Mouse (Mus musculus) MEL (cell line): Measurements from ENCODE around the gene Fam53b. TPM values are rescaled to one million over a fixed set of nuclear protein-coding genes. Genes with fewer than 3 reads are reported as not detected.

Experiments used
- DNase-seq: peaks from one replicate; pipeline ENCODE4 v3.0.0; 2011; ENCODE audit warnings: low read depth, low spot score
- H3K27ac ChIP-seq: 2 replicates; pipeline ENCODE4 v1.5.1; 2012; ENCODE audit warnings: low read depth, mild to moderate bottlenecking, control low read depth, low read length, moderate library complexity; ENCODE audit not compliant: control insufficient read depth
- H3K27me3 ChIP-seq, 2 experiments: fragments of 150-350 bp in 1 of 2; sonication (generic) in 1 of 2; 2 replicates each; pipeline ENCODE4 v1.6.1; 2012; ENCODE audit warnings: low read length in 2 of 2, mild to moderate bottlenecking in 2 of 2, improper control_type of control experiment in 1 of 2, moderate library complexity in 1 of 2; ENCODE audit not compliant: insufficient read depth in 2 of 2, control insufficient read depth in 1 of 2
- H3K36me3 ChIP-seq, 2 experiments: 2 replicates each; pipeline ENCODE4 v1.6.1; 2012 to 2014; ENCODE audit warnings: low read length in 2 of 2, improper control_type of control experiment in 1 of 2, inconsistent platforms in 1 of 2, mild to moderate bottlenecking in 1 of 2; ENCODE audit not compliant: insufficient read depth in 2 of 2, control insufficient read depth in 1 of 2
- H3K4me1 ChIP-seq, 2 experiments: fragments of 150-350 bp in 1 of 2; sonication (generic) in 1 of 2; 2 replicates each; pipeline ENCODE4 v1.6.1; 2012; ENCODE audit warnings: low read length in 2 of 2, improper control_type of control experiment in 1 of 2, mild to moderate bottlenecking in 1 of 2; ENCODE audit not compliant: insufficient read depth in 2 of 2, control insufficient read depth in 1 of 2
- H3K4me3 ChIP-seq, 2 experiments: fragments of 150-350 bp in 1 of 2; sonication (generic) in 1 of 2; 2 replicates each; pipeline ENCODE4 v1.5.1; 2012; ENCODE audit warnings: low read depth in 2 of 2, low read length in 2 of 2, mild to moderate bottlenecking in 2 of 2, moderate library complexity in 2 of 2, control low read depth in 1 of 2, improper control_type of control experiment in 1 of 2; ENCODE audit not compliant: control insufficient read depth in 1 of 2, insufficient read depth in 1 of 2
- H3K79me2 ChIP-seq: 2 replicates; pipeline ENCODE4 v1.6.1; 2012; ENCODE audit warnings: mild to moderate bottlenecking, low read length, moderate library complexity; ENCODE audit not compliant: control insufficient read depth, poor library complexity, insufficient read depth
- H3K9ac ChIP-seq: 2 replicates; pipeline ENCODE4 v1.6.1; 2012; ENCODE audit warnings: low read depth, mild to moderate bottlenecking, control low read depth, low read length, moderate library complexity; ENCODE audit not compliant: control insufficient read depth, poor library complexity, severe bottlenecking
- H3K9me3 ChIP-seq: fragments of 150-350 bp; sonication (generic); replicated peaks from 2 replicates; pipeline ENCODE4 v1.6.1; 2012; ENCODE audit warnings: mild to moderate bottlenecking, low read length, improper control_type of control experiment, moderate library complexity; ENCODE audit not compliant: insufficient read depth
- BHLHE40 ChIP-seq: IDR thresholded peaks from 2 replicates; pipeline ENCODE4 v1.6.1; 2012; ENCODE audit warnings: low read depth, mild to moderate bottlenecking, inconsistent platforms, low read length, improper control_type of control experiment, borderline replicate concordance
- CTCF ChIP-seq, 3 experiments: IDR thresholded peaks in 2 of 3; conservative IDR thresholded peaks in 1 of 3; 2 replicates each; pipeline ENCODE4 v1.5.1; 2011 to 2012; ENCODE audit warnings: low read length in 3 of 3, low read depth in 2 of 3, mild to moderate bottlenecking in 2 of 3, improper control_type of control experiment in 1 of 3, inconsistent platforms in 1 of 3, mixed read lengths in 1 of 3, moderate library complexity in 1 of 3; ENCODE audit not compliant: control insufficient read depth in 1 of 3, insufficient read depth in 1 of 3, poor library complexity in 1 of 3, severe bottlenecking in 1 of 3
- E2F4 ChIP-seq: IDR thresholded peaks from 2 replicates; pipeline ENCODE4 v1.6.1; 2011; ENCODE audit warnings: low read depth, low read length, improper control_type of control experiment, borderline replicate concordance
- ELF1 ChIP-seq: IDR thresholded peaks from 2 replicates; pipeline ENCODE4 v1.6.1; 2014; ENCODE audit warnings: low read depth, mild to moderate bottlenecking, inconsistent platforms, low read length, improper control_type of control experiment, moderate library complexity
- ETS1 ChIP-seq: IDR thresholded peaks from 2 replicates; pipeline ENCODE4 v1.6.1; 2012; ENCODE audit warnings: low read depth, mild to moderate bottlenecking, inconsistent platforms, low read length, improper control_type of control experiment, moderate library complexity
- GATA1 ChIP-seq: IDR thresholded peaks from 2 replicates; pipeline ENCODE4 v1.6.1; 2011; ENCODE audit warnings: low read depth, low read length, improper control_type of control experiment
- HCFC1 ChIP-seq: IDR thresholded peaks from 2 replicates; pipeline ENCODE4 v1.6.1; 2012; ENCODE audit warnings: low read depth, mild to moderate bottlenecking, inconsistent platforms, low read length, improper control_type of control experiment, moderate library complexity
- JUND ChIP-seq: IDR thresholded peaks from 2 replicates; pipeline ENCODE4 v1.6.1; 2011; ENCODE audit warnings: low read depth, mild to moderate bottlenecking, improper control_type of control experiment, low read length
- MEF2A ChIP-seq: IDR thresholded peaks from 2 replicates; pipeline ENCODE4 v1.6.1; 2014; ENCODE audit warnings: low read depth, mild to moderate bottlenecking, inconsistent platforms, low read length, improper control_type of control experiment; ENCODE audit not compliant: poor library complexity, insufficient replicate concordance, severe bottlenecking; ENCODE audit errors: extremely low read depth
- MXI1 ChIP-seq: IDR thresholded peaks from 2 replicates; pipeline ENCODE4 v1.6.1; 2011; ENCODE audit warnings: mild to moderate bottlenecking, low read depth, low read length, improper control_type of control experiment
- MYB ChIP-seq: IDR thresholded peaks from 2 replicates; pipeline ENCODE4 v1.6.1; 2011; ENCODE audit warnings: mild to moderate bottlenecking, low read depth, low read length, improper control_type of control experiment
- MYC ChIP-seq: IDR thresholded peaks from 2 replicates; pipeline ENCODE4 v1.6.1; 2011; ENCODE audit warnings: low read depth, mild to moderate bottlenecking, low read length, improper control_type of control experiment, moderate library complexity
- NELFE ChIP-seq: IDR thresholded peaks from 2 replicates; pipeline ENCODE4 v1.6.1; 2011; ENCODE audit warnings: low read depth, low read length, improper control_type of control experiment
- NRF1 ChIP-seq: IDR thresholded peaks from 2 replicates; pipeline ENCODE4 v1.6.1; 2014; ENCODE audit warnings: low read depth, mild to moderate bottlenecking, inconsistent platforms, low read length, improper control_type of control experiment, moderate library complexity; ENCODE audit not compliant: poor library complexity, insufficient read depth, severe bottlenecking
- POLR2A ChIP-seq, 2 experiments: IDR thresholded peaks; 2 replicates each; pipeline ENCODE4 v1.6.1; 2011 to 2012; ENCODE audit warnings: low read length in 2 of 2, mild to moderate bottlenecking in 2 of 2, control low read depth in 1 of 2, improper control_type of control experiment in 1 of 2, low read depth in 1 of 2, moderate library complexity in 1 of 2; ENCODE audit not compliant: control insufficient read depth in 1 of 2, insufficient read depth in 1 of 2, poor library complexity in 1 of 2
- POLR2AphosphoS2 ChIP-seq: IDR thresholded peaks from 2 replicates; pipeline ENCODE4 v1.6.1; 2011; ENCODE audit warnings: low read length, improper control_type of control experiment
- POLR2AphosphoS5 ChIP-seq: IDR thresholded peaks from 2 replicates; pipeline ENCODE4 v1.6.1; 2012; ENCODE audit warnings: low read depth, borderline replicate concordance, mild to moderate bottlenecking, inconsistent platforms, low read length, moderate library complexity, mixed read lengths
- RAD21 ChIP-seq: IDR thresholded peaks from 2 replicates; pipeline ENCODE4 v1.6.1; 2011; ENCODE audit warnings: mild to moderate bottlenecking, low read depth, low read length, improper control_type of control experiment
- SIN3A ChIP-seq: IDR thresholded peaks from 2 replicates; pipeline ENCODE4 v1.6.1; 2012; ENCODE audit warnings: low read length, improper control_type of control experiment, inconsistent platforms
- UBTF ChIP-seq: IDR thresholded peaks from 2 replicates; pipeline ENCODE4 v1.6.1; 2012; ENCODE audit warnings: low read depth, mild to moderate bottlenecking, inconsistent platforms, low read length, improper control_type of control experiment, moderate library complexity, borderline replicate concordance; ENCODE audit not compliant: insufficient read depth
- USF1 ChIP-seq: IDR thresholded peaks from 2 replicates; pipeline ENCODE4 v1.6.1; 2014; ENCODE audit warnings: low read depth, mild to moderate bottlenecking, inconsistent platforms, low read length, improper control_type of control experiment, moderate library complexity
- USF2 ChIP-seq, 2 experiments: IDR thresholded peaks; 2 replicates each; pipeline ENCODE4 v1.6.1; 2011 to 2012; ENCODE audit warnings: improper control_type of control experiment in 2 of 2, low read length in 2 of 2, borderline replicate concordance in 1 of 2, inconsistent platforms in 1 of 2, low read depth in 1 of 2, mild to moderate bottlenecking in 1 of 2; ENCODE audit not compliant: insufficient read depth in 1 of 2
- ZC3H11A ChIP-seq: IDR thresholded peaks from 2 replicates; pipeline ENCODE4 v1.6.1; 2012; ENCODE audit warnings: low read depth, mild to moderate bottlenecking, inconsistent platforms, low read length, improper control_type of control experiment
- ZMIZ1 ChIP-seq: IDR thresholded peaks from 2 replicates; pipeline ENCODE4 v1.6.1; 2012; ENCODE audit warnings: low read depth, mild to moderate bottlenecking, inconsistent platforms, low read length, improper control_type of control experiment, moderate library complexity
- ZNF384 ChIP-seq: IDR thresholded peaks from 2 replicates; pipeline ENCODE4 v1.6.1; 2012; ENCODE audit warnings: low read depth, mild to moderate bottlenecking, inconsistent platforms, low read length, improper control_type of control experiment
- polyA plus RNA-seq, 2 experiments: library from polyadenylated mRNA; stranded (reverse) in 1 of 2; unstranded in 1 of 2; fragments of >175 nt in 1 of 2; fragments of >200 nt in 1 of 2; gene quantifications; 2 replicates each; pipeline versions ENCODE4 v1.2.1 to v1.2.4; 2012; ENCODE audit warnings: low replicate concordance in 2 of 2, low read depth in 1 of 2; ENCODE audit not compliant: insufficient read length in 2 of 2, insufficient read depth in 1 of 2, missing spikeins in 1 of 2
- total RNA-seq: library from RNA; depleted of rRNA; stranded (reverse); fragments of 300-350 nt; gene quantifications from 2 replicates; pipeline ENCODE4 v1.2.3, GENCODE M21; 2012

Fam53b gene
- total and polyA plus RNA-seq, 3 experiments: 7.9 to 15.4 TPM; not detected in 1

DNA sequence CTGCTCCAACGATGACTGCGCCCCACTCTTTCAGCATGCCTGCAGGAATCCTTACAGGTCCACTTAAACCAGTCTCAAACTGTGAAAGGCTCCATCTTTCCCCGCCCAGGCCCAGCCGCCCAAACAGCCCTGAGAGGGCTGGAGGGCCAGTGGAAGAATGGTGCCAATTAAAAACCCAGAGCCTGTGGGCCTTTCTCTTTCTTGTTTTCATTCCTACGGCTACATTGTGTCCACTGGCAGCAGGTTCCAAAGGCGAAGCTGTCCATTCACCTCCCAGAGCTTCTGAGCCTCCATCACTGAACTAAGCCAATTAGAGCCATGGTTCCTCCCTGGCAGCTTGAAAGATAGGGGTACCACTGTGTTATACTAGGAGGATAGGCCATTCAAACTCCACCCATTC is 82.1 kb downstream of the Fam53b start:
- TF ChIP-seq ZNF384 (no peak), USF2 (IDR thresholded peaks at IDR 0.05; ENCODE audit: borderline replicate concordance in 1 of 2, insufficient read depth in 1 of 2, low read depth in 1 of 2, low read length in 2 of 2) (no peak), POLR2AphosphoS5 (no peak), MXI1 (no peak), NRF1 (no peak), USF1 (no peak), MEF2A (no peak), ZMIZ1 (no peak), E2F4 (no peak), MYB (no peak), SIN3A (no peak)
- no peak overlapping the region for H3K9ac ChIP-seq
- peaks cover 0 to 15% of the 10 kb centered on the region in 2 experiments; a peak in 2 of 4 replicates for H3K36me3 ChIP-seq
- no peaks in the 10 kb centered on the region for H3K27me3 ChIP-seq
- no peaks in the 10 kb centered on the region for H3K9me3 ChIP-seq
- no peak for DNase-seq
- no peak overlapping the region for H3K27ac ChIP-seq
- no peaks in the 10 kb centered on the region for H3K79me2 ChIP-seq
- peaks cover 3 to 18% of the 10 kb centered on the region in 2 experiments for H3K4me1 ChIP-seq
- H3K4me3 ChIP-seq: no peak overlapping the region

DNA sequence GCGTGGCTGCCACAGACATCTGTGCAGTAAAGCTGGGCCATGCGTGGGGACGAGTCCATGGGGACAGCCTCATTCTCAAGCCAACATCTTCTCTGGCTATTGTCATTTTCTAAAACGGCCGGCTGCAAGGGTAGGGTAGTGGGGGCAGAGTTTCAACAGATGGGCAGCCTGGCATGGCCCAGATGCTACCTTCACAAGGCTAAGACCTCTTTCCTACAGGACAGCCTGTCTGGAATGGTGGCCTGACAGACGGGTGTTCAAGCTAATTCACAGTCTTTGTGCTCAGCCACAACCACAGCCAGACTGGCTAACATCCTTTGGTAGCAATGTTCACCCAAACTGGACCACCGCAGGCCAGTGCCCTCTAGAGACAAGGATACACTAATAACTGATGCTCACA is 83.2 kb downstream of the Fam53b start:
- H3K36me3 ChIP-seq: peaks cover 0 to 7% of the 10 kb centered on the region in 2 experiments; a peak in 2 of 4 replicates
- no peak for TF ChIP-seq POLR2AphosphoS2
- TF ChIP-seq ZC3H11A: no peak
- TF ChIP-seq ZNF384: no peak
- no peak for TF ChIP-seq RAD21
- TF ChIP-seq POLR2A (IDR thresholded peaks at IDR 0.05; ENCODE audit: control insufficient read depth in 1 of 2, insufficient read depth in 1 of 2, low read depth in 1 of 2, low read length in 2 of 2, poor library complexity in 1 of 2): no peak
- TF ChIP-seq USF2 (IDR thresholded peaks at IDR 0.05; ENCODE audit: borderline replicate concordance in 1 of 2, insufficient read depth in 1 of 2, low read depth in 1 of 2, low read length in 2 of 2): no peak
- TF ChIP-seq POLR2AphosphoS5: no peak
- no peak for TF ChIP-seq ETS1
- no peak for TF ChIP-seq MYC
- TF ChIP-seq E2F4: no peak
- TF ChIP-seq NELFE: no peak
- no peak for TF ChIP-seq SIN3A
- no peak for TF ChIP-seq UBTF
- no peak for TF ChIP-seq CTCF (IDR thresholded peaks at IDR 0.05 in 2 of 3, conservative IDR thresholded peaks at IDR 0.05 in 1 of 3; ENCODE audit: control insufficient read depth in 1 of 3, insufficient read depth in 1 of 3, low read depth in 2 of 3, low read length in 3 of 3, poor library complexity in 1 of 3, severe bottlenecking in 1 of 3)
- TF ChIP-seq BHLHE40: no peak
- no peak for TF ChIP-seq GATA1
- TF ChIP-seq ELF1: no peak
- no peak for TF ChIP-seq MEF2A
- TF ChIP-seq JUND: no peak
- TF ChIP-seq HCFC1: no peak
- no peaks in the 10 kb centered on the region for H3K9me3 ChIP-seq
- H3K27ac ChIP-seq: no peak overlapping the region
- H3K4me3 ChIP-seq: no peak overlapping the region
- no peaks in the 10 kb centered on the region for H3K79me2 ChIP-seq
- H3K4me1 ChIP-seq: peaks cover 2 to 8% of the 10 kb centered on the region in 2 experiments
- no peaks in the 10 kb centered on the region for H3K27me3 ChIP-seq
- H3K9ac ChIP-seq: no peak overlapping the region
- no peak for DNase-seq
